Mouse (Mus musculus) stomach, embryonic 16.5 days (tissue): ENCODE data around the gene Pla2g16. TPM values are rescaled to one million over a fixed set of nuclear protein-coding genes. Genes with fewer than 3 reads are reported as not detected.

Experiments used
- ATAC-seq: fragments of 200-750 bp; cut with Nextera tagmentation; 2 replicates; pipeline ENCODE4 v1.8.0; 2017; ENCODE audit warnings: moderate number of reproducible peaks, moderate TSS enrichment; ENCODE audit not compliant: insufficient read depth, low FRiP score
- H3K27ac ChIP-seq: fragments of 300-500 bp; sonication (generic); 2 replicates; pipeline ENCODE4 v1.5.1; 2014; ENCODE audit warnings: low read length
- H3K27me3 ChIP-seq: fragments of 300-500 bp; sonication (generic); 2 replicates; pipeline ENCODE4 v1.6.1; 2014; ENCODE audit warnings: low read length, control low read depth, mixed read lengths; ENCODE audit not compliant: control insufficient read depth, insufficient read depth
- H3K36me3 ChIP-seq: fragments of 300-500 bp; sonication (generic); 2 replicates; pipeline ENCODE4 v1.6.1; 2014; ENCODE audit warnings: low read length; ENCODE audit not compliant: control insufficient read depth, insufficient read depth
- H3K4me1 ChIP-seq: fragments of 300-500 bp; sonication (generic); 2 replicates; pipeline ENCODE4 v1.6.1; 2014; ENCODE audit warnings: low read length, control low read depth, mixed read lengths; ENCODE audit not compliant: control insufficient read depth, insufficient read depth
- H3K4me2 ChIP-seq: fragments of 300-500 bp; sonication (generic); 2 replicates; pipeline ENCODE4 v1.6.1; 2014; ENCODE audit warnings: low read depth, low read length, mixed read lengths
- H3K4me3 ChIP-seq: fragments of 300-500 bp; sonication (generic); replicated peaks from 2 replicates; pipeline ENCODE4 v1.5.1; 2014; ENCODE audit warnings: mild to moderate bottlenecking, low read length
- H3K9ac ChIP-seq: fragments of 300-500 bp; sonication (generic); 2 replicates; pipeline ENCODE4 v1.6.1; 2014; ENCODE audit warnings: low read length
- H3K9me3 ChIP-seq: fragments of 300-500 bp; sonication (generic); replicated peaks from 2 replicates; pipeline ENCODE4 v1.6.1; 2016; ENCODE audit warnings: low read length, control low read depth; ENCODE audit not compliant: control insufficient read depth
- WGBS: fragments of 180-500 bp; shearing (Covaris S2); extraction: QIAGEN DNeasy Blood & Tissue Kit; methylation state at CpG from one replicate; pipeline ENCODE4 v1.1.7; 2014; 5-methylcytosine and 5-hydroxymethylcytosine counted together
- polyA plus RNA-seq: library from polyadenylated mRNA; unstranded; fragments of >200 nt; fragmentation: Nextera tagmentation; extraction: Ambion mirVana; gene quantifications from 2 replicates; pipeline ENCODE4 v1.2.1, GENCODE M21; 2015

Pla2g16 gene
- polyA plus RNA-seq, 1 experiment from 2014 or later, result 15.7 TPM

GRCm38 (mm10) chr19:7558675-7559074 lies 1.4 kb downstream of the Pla2g16 start:
- no peaks in the 10 kb centered on the region for H3K27me3 ChIP-seq
- 68% methylated on average over 4 of the region's 4 CpGs for WGBS
- no peak overlapping the region for H3K4me2 ChIP-seq
- no peak overlapping the region for H3K27ac ChIP-seq
- H3K9me3 ChIP-seq, result no peaks in the 10 kb centered on the region
- H3K4me3 ChIP-seq, result no peak overlapping the region
- H3K9ac ChIP-seq, result no peak overlapping the region
- no peaks in the 10 kb centered on the region for H3K36me3 ChIP-seq
- ATAC-seq, result no peak
- no peaks in the 10 kb centered on the region for H3K4me1 ChIP-seq

DNA sequence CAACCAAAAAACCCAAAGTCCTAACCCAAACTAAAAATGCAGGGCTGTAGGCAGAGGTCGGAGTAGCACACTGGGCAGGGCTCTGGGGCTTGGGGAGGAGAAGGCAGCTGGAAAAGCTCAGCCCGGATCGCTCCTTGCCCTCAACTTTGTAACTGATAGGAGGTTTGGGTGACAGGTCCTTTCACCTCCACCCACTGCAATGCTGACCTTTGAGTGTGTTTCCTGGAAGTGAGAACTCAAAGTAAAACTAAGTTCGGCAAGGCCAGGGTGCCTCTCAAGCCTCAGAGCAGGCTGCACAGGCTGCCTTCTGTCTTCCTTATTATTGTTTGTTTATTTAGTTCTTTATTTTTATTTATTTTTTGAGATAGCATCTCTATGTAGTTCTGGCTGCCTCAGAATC lies 2.7 kb downstream of the Pla2g16 start:
- no peak for ATAC-seq
- no peak overlapping the region for H3K4me2 ChIP-seq
- H3K4me3 ChIP-seq, result no peak overlapping the region
- H3K9ac ChIP-seq, result no peak overlapping the region
- no peak overlapping the region for H3K27ac ChIP-seq
- no peaks in the 10 kb centered on the region for H3K4me1 ChIP-seq
- WGBS, result 58% methylated on average over 4 of the region's 4 CpGs
- no peaks in the 10 kb centered on the region for H3K27me3 ChIP-seq
- H3K36me3 ChIP-seq, result no peaks in the 10 kb centered on the region
- no peaks in the 10 kb centered on the region for H3K9me3 ChIP-seq

DNA sequence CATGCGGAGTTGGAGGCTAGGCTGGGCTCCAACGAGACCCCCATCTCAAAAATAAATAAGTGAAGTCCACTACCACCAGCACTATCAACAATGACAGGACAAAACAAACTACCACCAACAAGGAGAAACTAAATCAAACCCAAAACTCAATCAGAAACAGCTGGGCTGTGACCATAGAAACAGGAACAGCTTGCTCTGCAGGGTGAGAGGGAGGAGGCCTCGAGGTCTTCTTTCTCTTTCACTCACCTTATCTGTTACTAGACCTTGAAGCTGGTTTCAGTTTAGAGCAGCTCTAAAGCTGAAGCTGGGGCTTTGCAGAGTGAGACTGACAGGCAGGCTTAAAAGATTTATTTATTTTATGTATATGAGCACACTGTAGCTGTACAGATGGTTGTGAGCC lies 4.2 kb downstream of the Pla2g16 start:
- ATAC-seq, result no peak
- Histone ChIP-seq H3K4me2 (no peak overlapping the region), H3K4me3 (no peak overlapping the region), H3K9me3 (no peaks in the 10 kb centered on the region), H3K4me1 (no peaks in the 10 kb centered on the region), H3K27ac (no peak overlapping the region), H3K27me3 (no peaks in the 10 kb centered on the region), H3K9ac (no peak overlapping the region), H3K36me3 (no peaks in the 10 kb centered on the region)
- WGBS, result 60% methylated on average over 3 of the region's 3 CpGs

DNA sequence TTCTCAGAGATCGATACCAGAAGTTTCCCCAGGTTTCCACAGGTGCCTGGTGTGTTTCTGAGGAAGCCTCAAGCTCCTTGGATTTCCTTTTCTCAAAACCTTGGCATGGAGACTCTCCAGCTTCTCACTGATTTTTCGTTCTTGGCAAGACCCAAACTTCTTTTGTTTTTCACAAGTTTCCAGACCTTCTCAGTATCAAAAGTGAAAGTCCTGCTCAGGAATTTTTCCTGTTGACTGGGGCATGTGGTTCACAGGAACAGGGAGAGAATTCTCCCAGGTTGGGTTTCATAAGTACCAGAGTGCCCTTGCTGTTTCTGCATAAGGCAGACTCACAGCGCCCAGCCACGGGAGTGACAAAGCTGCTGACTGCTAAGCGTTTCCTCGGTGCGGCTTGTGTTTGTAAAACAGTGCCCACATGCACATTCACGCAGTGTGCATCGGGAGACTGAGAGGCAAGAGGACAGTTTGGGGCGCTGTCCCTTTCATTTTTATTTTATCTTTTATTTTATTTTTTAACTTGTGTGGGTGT lies 5.4 kb downstream of the Pla2g16 start:
- Histone ChIP-seq H3K4me1 (no peaks in the 10 kb centered on the region), H3K4me3 (no peak overlapping the region), H3K9ac (no peak overlapping the region), H3K27ac (no peak overlapping the region), H3K4me2 (no peak overlapping the region), H3K27me3 (no peaks in the 10 kb centered on the region), H3K36me3 (no peaks in the 10 kb centered on the region), H3K9me3 (no peaks in the 10 kb centered on the region)
- WGBS, result 82% methylated on average over 10 of the region's 10 CpGs
- no peak for ATAC-seq

DNA sequence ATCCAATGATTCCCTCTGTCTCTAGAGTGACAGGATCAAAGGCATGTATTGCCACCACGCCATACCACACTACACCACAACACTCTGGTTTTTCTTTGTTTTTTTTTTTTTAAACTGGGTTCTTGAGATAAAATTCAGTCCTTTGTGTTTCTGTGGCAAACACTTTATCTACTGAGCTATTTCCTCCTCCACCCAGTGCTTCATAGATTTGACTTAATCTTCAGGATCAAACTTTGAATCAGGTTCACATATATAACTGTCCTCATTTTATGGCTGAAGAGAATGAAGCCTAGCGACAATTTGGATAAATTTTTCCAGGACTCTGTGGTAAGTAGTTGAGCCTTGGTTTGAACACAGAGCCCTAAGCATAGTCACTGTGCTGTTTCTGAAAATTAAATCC lies 6.4 kb downstream of the Pla2g16 start:
- no peaks in the 10 kb centered on the region for H3K4me1 ChIP-seq
- H3K9me3 ChIP-seq, result no peaks in the 10 kb centered on the region
- H3K9ac ChIP-seq, result no peak overlapping the region
- H3K4me3 ChIP-seq, result no peak overlapping the region
- no peak overlapping the region for H3K27ac ChIP-seq
- H3K36me3 ChIP-seq, result no peaks in the 10 kb centered on the region
- no peaks in the 10 kb centered on the region for H3K27me3 ChIP-seq
- H3K4me2 ChIP-seq, result no peak overlapping the region
- ATAC-seq, result no peak
- WGBS, result 75% methylated on average over 2 of the region's 2 CpGs

DNA sequence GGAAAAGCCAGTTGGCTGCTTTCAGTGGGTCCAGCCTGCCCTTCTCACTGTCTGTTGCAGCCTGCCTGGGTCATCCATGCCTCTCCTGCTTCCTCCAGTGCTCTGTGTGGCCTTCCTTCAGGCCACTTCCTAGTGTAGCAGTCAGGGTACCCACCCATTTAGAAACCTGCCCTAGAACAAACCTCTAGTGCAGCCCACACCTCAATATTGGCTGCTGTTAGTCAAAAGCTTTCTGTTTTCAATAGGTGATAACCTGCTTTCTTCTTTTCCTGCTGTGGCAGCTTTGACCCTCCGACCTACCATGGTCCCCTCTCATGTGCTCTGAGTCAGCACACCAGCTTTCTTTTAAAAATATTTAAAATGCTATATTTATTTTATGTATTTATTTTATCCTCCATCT lies 7.2 kb downstream of the Pla2g16 start:
- H3K9me3 ChIP-seq, result no peaks in the 10 kb centered on the region
- no peaks in the 10 kb centered on the region for H3K4me1 ChIP-seq
- H3K9ac ChIP-seq, result no peak overlapping the region
- no peak overlapping the region for H3K4me2 ChIP-seq
- 54% methylated on average over 1 of the region's 1 CpGs for WGBS
- H3K36me3 ChIP-seq, result no peaks in the 10 kb centered on the region
- H3K27ac ChIP-seq, result no peak overlapping the region
- no peak overlapping the region for H3K4me3 ChIP-seq
- no peak for ATAC-seq
- H3K27me3 ChIP-seq, result no peaks in the 10 kb centered on the region

GRCm38 (mm10) chr19:7566826-7567225 lies 9.6 kb downstream of the Pla2g16 start:
- Histone ChIP-seq H3K4me1 (no peaks in the 10 kb centered on the region), H3K36me3 (no peaks in the 10 kb centered on the region), H3K9me3 (no peaks in the 10 kb centered on the region), H3K4me2 (no peak overlapping the region), H3K4me3 (no peak overlapping the region), H3K27ac (no peak overlapping the region), H3K27me3 (no peaks in the 10 kb centered on the region), H3K9ac (no peak overlapping the region)
- 70% methylated on average over 3 of the region's 3 CpGs for WGBS
- ATAC-seq, result no peak

- no peak overlapping the region for H3K4me2 ChIP-seq
- H3K27me3 ChIP-seq, result no peaks in the 10 kb centered on the region
- no peak for ATAC-seq
- no peak overlapping the region for H3K9ac ChIP-seq
- H3K36me3 ChIP-seq, result no peaks in the 10 kb centered on the region
- H3K4me3 ChIP-seq, result no peak overlapping the region
- H3K9me3 ChIP-seq, result no peaks in the 10 kb centered on the region
- no peak overlapping the region for H3K27ac ChIP-seq
- 40% methylated on average over 3 of the region's 3 CpGs for WGBS
- H3K4me1 ChIP-seq, result no peaks in the 10 kb centered on the region
Measured at GRCm38 (mm10) chr19:7568364-7568763, 11.1 kb downstream of the Pla2g16 start.

- Histone ChIP-seq H3K36me3 (no peaks in the 10 kb centered on the region), H3K9ac (no peak overlapping the region), H3K4me2 (no peak overlapping the region), H3K4me3 (no peak overlapping the region), H3K4me1 (no peaks in the 10 kb centered on the region), H3K27me3 (no peaks in the 10 kb centered on the region), H3K27ac (no peak overlapping the region), H3K9me3 (no peaks in the 10 kb centered on the region)
- no peak for ATAC-seq
- WGBS, result 81% methylated on average over 5 of the region's 5 CpGs
Measured at GRCm38 (mm10) chr19:7569650-7570049, 12.4 kb downstream of the Pla2g16 start.

DNA sequence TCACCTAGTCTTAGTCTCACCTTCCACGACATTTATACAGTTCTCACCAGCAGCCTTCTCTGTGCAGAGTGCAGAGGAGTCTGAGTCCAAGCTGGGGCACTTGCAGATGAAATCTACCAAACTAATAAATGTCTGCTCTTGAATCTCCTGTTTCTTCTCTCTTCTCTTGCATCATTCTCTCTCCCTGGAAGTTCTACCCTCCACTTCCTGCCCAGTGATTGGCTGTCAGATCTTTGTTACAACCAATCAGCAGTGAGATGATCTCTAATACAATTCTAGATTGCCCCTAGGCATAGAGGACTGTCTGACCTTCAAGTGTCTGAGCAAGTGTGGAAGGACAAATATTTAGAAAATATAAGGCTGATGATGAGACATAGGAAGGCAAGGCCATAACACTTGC lies 18.9 kb downstream of the Pla2g16 start:
- Histone ChIP-seq H3K27me3 (no peaks in the 10 kb centered on the region), H3K4me1 (peaks cover 2% of the 10 kb centered on the region; the same call in 1 of the 2 replicates), H3K4me2 (no peak overlapping the region), H3K27ac (no peak overlapping the region), H3K36me3 (no peaks in the 10 kb centered on the region), H3K9me3 (no peaks in the 10 kb centered on the region), H3K9ac (no peak overlapping the region), H3K4me3 (no peak overlapping the region)
- ATAC-seq, result no peak
- 81% methylated on average over 1 of the region's 1 CpGs for WGBS
